Mouse (Mus musculus): ENCODE data around the gene Gm20388.
"Not testable (repeated sequence)": the region's sequence is repeated elsewhere in the genome, so short reads cannot be mapped to it uniquely, and the experiment has no call there.

Gene Gm20388

GRCm38 (mm10) chr8:124007829-124008228 is 4097.2 kb downstream of the Gm20388 start:
- no peak for DNase-seq (ENCODE audit: extremely low read depth, insufficient read length, low spot score)

DNA sequence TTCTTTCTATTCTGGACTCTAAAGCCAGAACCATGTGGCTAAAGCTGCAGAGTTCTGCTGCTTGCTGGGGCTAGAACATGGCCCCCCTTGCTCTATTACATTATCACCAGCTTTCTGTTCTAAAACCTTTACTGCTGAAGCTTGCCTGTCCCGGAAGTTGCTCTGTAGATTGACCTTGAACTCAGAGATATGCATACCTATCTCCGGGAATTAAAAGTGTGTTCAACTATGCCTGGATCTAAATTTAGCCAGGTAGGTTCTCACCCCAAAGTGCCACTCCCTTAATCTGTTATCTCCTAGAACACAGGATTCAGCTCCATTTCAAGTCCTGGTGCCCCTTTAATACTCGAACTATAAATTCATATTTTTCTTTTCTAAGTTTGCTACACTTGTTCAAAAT is 4100.9 kb downstream of the Gm20388 start:
- no peak for DNase-seq (ENCODE audit: extremely low read depth, insufficient read length, low spot score)

- no peak for DNase-seq (ENCODE audit: extremely low read depth, insufficient read length, low spot score)
Measured at GRCm38 (mm10) chr8:124011989-124012586, 4101.4 kb downstream of the Gm20388 start.

DNA sequence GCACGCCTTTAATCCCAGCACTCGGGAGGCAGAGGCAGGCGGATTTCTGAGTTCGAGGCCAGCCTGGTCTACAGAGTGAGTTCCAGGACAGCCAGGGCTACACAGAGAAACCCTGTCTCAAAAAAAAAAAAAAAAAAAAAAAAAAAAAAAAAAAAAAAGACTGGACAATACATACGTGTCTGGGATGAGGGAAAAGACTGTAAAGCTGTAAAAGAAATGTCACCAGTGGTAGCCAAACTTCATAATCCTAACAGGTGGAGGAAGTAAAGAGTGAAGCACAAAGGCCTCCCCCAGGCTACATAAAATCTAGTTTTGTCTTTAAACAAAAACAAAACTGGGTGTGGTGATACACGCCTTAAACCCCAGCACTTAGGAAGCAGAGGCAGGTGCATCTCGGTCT is 4103.7 kb downstream of the Gm20388 start:
- DNase-seq (ENCODE audit: extremely low read depth, insufficient read length, low spot score): not testable (repeated sequence)

DNA sequence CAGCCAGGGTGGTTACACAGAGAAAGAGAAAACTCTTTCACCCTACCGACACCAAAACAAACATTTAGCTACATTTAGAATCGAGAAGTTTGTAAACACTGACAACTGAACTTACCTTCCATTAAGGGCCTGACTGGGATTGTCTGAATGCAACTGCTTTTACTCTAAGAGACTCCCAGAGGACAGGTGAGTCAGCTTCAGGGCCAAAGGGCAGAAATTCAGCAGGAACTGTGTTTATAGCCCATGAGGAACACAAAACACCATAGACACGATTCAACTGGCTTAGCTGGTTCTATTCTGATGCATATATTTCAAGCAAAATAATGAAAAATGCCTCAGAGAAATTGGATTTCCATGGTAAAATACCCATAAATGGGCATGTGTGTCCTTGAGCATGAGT is 4104.1 kb downstream of the Gm20388 start:
- no peak for DNase-seq (ENCODE audit: extremely low read depth, insufficient read length, low spot score)

GRCm38 (mm10) chr8:124019782-124020181 is 4109.1 kb downstream of the Gm20388 start:
- DNase-seq (ENCODE audit: extremely low read depth, insufficient read length, low spot score): peak; percentile 23

- DNase-seq (ENCODE audit: extremely low read depth, insufficient read length, low spot score): peak; percentile 74
Measured at GRCm38 (mm10) chr8:124020439-124021236, 4110.0 kb downstream of the Gm20388 start.

- DNase-seq (ENCODE audit: extremely low read depth, insufficient read length, low spot score): peak; percentile 91
Measured at GRCm38 (mm10) chr8:124021237-124022227, 4110.9 kb downstream of the Gm20388 start, which contains the start of the genes Taf5l and Urb2. Gene Taf5l (minus strand): TSS chr8:124021397. Gene Urb2 (plus strand): TSS chr8:124021508.

- DNase-seq (ENCODE audit: extremely low read depth, insufficient read length, low spot score): not testable (repeated sequence)
Measured at GRCm38 (mm10) chr8:124026265-124026664, 4115.6 kb downstream of the Gm20388 start.

DNA sequence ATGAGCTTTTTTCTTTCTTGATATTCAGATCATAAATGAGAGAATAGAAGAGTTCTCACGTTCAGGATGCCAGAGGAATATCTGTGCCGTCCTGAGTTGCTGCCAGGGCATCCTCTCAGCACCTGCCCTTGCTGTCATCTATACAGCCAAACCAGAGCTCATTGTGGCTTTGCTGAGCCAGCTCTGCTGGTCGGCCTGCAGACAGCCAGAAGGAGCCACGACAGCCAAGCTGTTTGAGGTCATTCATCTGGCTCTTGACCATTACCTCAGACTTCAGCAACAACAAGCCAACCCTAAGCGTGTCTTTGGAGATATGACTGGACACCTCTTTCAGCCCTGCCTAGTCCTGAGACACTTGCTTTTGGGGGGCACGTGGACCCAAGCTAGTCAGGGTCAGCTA is 4117.2 kb downstream of the Gm20388 start:
- no peak for DNase-seq (ENCODE audit: extremely low read depth, insufficient read length, low spot score)

DNA sequence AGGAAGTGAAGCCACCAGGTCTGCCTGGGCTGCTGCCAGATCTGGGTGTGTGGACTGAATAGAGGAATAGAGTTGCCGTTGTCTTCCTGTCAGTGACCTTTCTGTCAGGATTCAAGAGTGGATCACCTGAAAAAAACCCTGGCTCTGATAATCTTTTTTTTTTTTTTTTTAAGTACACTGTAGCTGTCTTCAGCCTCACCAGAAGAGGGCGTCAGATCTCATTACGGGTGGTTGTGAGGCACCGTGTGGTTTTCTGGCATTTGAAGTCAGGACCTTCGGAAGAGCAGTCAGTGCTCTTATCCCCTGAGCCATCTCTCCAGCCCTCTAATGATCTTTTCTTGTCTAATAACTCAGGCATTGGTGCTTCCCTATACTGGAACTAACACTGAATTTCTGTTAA is 4122.8 kb downstream of the Gm20388 start:
- DNase-seq (ENCODE audit: extremely low read depth, insufficient read length, low spot score): no peak

DNA sequence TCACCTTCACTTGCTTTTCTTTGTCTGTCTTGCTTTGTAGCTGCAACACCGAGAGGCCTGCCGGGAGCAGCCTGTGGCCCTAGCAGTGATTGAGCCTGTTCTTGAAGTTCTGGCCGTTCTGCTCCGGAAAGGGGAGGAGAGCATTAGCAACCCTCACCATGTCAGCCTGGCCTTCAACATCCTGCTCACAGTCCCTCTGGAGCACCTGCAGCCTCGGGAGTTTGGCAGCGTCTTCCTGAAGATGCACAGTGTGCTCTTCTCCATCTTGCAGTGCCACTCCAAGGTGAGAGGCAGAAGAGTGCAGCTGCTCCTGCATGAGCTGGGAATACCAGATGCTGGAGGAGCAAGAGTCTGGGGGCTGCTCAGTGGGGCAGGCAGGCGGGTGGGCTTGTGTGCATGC is 4127.5 kb downstream of the Gm20388 start:
- no peak for DNase-seq (ENCODE audit: extremely low read depth, insufficient read length, low spot score)

DNA sequence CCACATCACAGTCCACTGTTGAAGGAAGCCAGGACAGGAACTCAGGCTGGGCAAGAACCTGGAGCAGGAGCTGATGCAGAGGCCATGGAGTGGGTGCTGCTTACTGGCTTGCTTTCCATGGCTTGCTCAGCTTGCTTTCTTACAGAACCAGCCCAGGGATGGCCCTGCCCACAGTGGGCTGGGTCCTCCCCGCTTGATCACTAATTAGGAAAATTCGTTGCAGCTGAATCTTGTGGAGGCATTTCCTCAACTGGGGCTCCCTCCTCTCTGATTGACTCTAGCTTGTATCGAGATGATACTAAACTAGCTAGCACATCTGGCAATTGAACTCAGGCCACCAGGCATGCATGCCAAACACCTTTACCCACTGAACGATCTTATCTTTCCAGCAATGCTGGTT is 4128.7 kb downstream of the Gm20388 start:
- DNase-seq (ENCODE audit: extremely low read depth, insufficient read length, low spot score): no peak

DNA sequence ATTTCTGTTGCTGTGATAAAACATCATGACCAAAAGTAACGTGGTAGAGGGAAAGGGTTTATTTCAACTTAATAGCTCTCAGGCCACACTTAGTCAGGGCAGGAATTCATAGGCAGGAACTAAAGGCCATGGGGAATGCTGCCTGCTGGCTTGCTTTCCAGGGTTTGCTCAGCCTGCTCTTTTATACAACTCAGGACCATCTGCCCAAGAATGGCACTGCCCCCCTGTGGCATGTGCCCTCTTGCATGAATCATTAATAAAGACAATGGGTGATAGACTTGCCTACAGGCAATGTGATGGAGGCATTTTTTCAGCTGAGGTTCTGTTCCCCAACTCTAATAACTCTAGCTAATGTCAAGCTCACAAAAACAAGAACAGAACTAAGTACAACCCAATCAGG is 4131.6 kb downstream of the Gm20388 start:
- no peak for DNase-seq (ENCODE audit: extremely low read depth, insufficient read length, low spot score)

- no peak for DNase-seq (ENCODE audit: extremely low read depth, insufficient read length, low spot score)
Measured at GRCm38 (mm10) chr8:124044421-124044820, 4133.8 kb downstream of the Gm20388 start.

DNA sequence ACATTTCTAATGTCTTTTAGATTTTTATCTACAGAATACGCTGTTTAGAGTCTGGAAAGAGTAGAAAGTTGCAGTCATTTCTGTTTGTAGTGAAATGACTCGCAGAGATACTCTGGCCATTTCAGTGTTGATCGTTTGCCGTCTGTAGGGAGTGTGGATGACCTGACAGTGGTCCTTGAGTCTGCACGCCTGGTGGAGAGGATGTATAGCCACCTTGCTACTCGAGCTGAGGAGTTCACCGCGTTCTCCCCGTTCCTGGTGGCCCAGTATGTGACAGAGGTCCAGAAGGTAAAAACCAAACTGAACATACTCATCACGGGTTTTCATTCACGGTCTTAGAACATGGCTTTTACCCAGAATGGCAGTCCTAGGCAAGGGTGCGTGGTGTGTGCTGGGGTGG is 4134.3 kb downstream of the Gm20388 start:
- DNase-seq (ENCODE audit: extremely low read depth, insufficient read length, low spot score): no peak

DNA sequence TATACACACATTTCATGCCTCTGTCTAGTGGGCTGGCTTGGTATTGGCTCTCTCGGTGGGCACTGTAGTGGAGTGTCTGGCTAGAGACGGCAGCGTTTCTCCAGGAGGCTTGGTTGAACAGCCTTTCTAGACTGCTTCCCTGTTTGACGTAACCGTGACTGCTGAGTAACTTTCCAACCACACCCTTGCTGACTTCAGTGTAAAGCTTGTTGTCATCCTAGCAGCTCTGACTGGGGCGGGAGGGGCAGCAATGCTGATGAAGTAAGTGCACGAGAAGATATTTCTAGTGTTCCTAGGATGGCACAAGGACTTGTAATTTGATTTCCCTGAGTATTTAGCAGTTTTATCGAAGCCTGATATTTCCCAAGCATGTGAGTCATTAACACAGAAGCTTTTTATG is 4135.2 kb downstream of the Gm20388 start:
- no peak for DNase-seq (ENCODE audit: extremely low read depth, insufficient read length, low spot score)

DNA sequence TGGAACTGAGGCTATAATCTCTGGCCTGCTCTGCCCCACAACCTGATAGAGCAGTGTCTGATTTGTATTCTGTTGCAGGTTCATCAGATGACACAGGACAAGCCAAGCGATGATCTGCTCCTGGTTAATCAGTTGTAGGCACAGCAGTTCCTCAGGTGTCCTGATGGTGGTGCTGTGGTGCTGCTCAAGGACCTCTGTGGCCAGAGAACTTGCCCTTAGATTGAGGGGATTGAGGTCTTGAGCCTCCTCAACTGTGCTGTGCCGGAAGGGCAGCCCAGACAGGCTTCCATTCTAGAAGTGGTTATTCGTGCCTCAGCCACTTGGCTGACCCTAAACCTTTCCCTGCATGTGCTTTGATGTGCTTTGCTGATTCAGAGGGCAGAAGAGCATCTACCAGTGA is 4141.5 kb downstream of the Gm20388 start:
- DNase-seq (ENCODE audit: extremely low read depth, insufficient read length, low spot score): no peak

DNA sequence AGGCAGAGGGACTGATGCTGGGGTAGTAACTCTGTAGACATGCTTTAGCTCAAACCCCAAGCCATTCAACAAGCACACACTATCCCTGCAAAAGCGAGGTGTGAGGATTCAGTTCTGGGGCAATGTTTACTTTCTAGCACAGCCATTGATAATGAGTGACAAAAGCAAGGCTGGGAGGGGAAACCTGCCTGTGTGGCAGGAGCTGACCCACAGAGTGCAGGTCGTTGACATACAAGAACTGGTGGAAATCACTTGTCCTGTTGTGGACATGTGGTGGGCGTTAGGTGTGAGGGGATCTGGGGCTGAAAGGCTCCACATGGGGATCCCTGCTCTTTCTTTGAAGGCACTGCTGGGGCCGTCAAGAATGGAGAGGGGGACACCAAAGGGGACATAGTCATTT is 4141.9 kb downstream of the Gm20388 start:
- DNase-seq (ENCODE audit: extremely low read depth, insufficient read length, low spot score): no peak

DNA sequence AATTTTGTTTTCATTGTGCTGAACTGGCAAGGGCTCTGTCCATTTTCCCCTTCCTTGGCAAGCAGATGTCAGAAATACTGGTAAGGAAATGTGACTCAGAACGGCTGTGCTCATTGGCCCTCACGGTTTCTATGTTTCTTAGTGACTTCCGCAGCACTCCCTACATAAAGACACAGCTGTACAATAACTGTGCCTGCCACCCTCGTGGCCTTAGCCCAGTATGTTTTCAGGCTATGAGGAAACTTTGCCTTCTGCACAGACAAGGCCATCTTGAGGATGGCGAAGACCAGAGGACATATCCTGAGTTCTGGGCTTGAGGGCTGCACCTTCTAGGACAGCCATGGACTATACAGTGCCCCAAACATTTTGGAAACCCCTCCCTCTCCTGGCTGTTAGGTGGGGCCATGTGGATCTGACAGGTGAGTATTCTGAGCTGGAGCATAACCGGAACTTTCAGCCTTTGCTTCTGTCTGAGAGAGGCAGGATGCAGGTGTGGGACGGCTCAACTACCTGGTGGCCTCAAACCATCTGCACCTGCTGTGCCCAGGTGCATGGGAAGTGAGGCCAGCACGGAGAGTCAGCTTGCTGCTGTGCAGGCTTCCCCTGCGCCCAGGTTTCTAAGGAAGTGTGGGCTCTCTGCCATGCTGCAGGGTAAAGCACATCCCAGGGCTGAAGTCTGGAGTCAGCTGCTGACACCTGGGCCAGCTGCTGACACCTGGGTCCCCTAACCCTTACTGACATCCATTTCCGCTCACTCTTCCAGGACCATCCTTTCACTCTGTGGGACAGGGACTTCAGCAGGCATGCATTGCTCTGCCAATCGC is 4146.4 kb downstream of the Gm20388 start:
- DNase-seq (ENCODE audit: extremely low read depth, insufficient read length, low spot score): no peak

All from 3134 (cell line).